Mouse (Mus musculus): ENCODE data around the gene Sema4g.
"Not testable (repeated sequence)": the region's sequence is repeated elsewhere in the genome, so short reads cannot be mapped to it uniquely, and the experiment has no call there.

Sema4g gene

DNA sequence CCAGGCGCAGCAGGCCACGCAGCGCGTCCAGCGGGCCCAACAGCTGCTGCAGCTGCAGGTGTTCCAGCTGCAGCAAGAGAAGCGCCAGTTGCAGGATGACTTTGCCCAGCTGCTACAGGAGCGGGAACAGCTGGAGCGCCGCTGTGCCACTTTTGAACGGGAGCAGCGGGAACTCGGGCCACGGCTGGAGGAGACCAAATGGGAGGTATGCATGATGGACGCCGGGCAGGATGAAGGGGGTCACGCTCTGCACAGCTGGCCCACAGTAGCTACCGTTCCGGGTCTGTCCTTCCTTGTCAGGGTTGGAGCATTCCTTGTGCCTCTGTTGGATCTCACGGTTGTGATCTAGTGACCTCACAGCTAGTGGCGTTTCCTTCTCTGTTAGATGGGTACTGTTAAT is 35.9 kb downstream of the Sema4g start:
- no peak for DNase-seq (ENCODE audit: low spot score)

DNA sequence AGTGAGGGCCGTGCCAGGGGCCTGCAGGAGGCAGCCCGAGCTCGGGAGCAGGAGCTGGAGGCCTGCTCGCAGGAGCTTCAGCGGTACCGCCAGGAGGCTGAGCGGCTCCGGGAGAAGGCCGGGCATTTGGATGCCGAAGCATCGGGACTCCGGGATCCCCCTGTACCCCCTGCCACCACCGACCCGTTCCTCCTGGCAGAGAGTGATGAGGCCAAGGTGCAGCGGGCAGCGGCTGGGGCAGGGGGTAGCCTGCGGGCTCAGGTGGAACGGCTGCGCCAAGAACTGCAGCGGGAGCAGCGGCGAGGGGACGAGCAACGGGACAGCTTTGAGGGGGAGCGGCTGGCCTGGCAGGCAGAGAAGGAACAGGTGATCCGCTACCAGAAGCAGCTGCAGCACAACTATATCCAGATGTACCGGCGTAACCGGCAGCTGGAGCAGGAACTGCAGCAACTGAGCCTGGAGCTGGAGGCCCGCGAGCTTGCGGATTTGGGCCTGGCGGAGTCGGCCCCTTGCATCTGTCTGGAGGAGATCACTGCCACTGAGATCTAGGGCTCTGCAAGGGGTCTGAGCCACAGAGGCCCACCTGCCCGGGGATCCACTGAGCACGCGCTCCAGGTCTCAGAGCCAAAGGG is 37.2 kb downstream of the Sema4g start:
- DNase-seq (ENCODE audit: low spot score) = no peak

DNA sequence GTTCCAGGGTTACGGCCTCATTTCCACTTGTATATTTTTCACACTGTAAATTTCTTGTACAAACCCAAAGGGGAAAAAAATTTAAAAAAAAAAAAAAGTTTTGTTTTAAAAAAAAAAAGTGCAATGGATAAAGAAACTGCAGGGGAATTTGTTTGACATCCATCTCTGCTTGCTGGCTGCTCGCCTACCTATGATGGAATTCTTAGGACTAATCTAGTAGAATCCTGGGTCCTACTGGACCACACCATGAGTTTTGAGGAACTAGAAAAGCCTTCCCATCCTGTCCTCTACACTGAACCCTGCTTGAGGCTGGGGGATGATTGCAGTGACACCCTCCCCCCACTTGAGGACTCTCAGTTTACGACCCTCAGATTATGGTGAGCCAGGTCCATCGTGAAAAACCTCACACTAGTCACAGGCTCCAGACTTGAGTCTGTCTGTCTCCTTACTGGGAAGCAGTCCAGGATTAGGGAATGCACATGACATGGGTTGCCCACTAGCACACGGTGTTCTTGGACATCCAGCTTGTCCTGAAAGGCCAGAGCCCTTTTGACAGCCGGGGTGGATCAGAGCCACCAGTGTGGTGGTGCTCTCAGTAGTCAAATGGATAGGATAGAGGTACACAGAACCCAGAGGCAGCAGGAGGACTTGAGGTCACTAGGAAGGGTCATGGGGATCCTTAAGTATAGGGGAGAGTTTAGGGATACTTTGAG is 38.2 kb downstream of the Sema4g start:
- no peak for DNase-seq (ENCODE audit: low spot score)

DNA sequence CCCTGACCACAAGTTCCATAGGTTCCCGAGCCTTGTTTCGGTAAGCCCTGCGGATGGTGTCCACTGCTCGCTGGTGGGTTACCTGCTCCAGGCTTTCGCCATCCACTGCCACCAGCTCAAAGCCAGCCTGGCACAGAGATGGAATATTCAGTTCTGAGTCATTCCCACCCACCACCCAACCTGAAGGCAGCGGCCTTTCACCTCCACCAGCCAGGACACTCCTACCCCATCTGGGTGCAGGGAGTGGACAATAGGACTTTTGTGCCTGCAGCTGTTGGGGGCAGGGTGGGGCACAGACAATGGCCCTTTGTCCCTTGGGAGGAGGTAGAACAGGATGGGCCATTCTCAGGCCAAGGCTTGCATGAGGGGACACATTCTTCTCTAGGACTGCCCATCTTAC is 38.9 kb downstream of the Sema4g start:
- DNase-seq (ENCODE audit: low spot score) = no peak

DNA sequence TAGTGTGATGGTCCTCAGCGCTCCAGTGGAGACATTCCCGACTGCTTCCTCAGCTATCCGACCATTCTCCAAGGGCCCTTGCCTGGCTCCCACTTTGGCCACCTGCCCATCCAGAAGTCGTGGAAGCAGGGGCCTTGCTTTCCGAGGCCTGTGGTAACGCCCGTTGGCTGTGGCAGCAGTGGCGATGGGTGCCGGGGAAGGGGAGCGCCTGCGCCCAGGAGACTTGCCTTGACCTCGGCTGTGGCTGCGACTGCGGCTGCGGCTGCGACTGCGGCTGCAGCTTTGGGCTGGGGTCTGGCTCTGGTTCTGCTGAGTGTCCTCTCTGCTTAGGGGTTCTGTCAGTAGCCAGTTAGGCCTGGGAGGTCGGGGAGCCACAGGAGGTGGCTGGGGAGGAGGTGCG is 39.8 kb downstream of the Sema4g start:
- no peak for DNase-seq (ENCODE audit: low spot score)

DNA sequence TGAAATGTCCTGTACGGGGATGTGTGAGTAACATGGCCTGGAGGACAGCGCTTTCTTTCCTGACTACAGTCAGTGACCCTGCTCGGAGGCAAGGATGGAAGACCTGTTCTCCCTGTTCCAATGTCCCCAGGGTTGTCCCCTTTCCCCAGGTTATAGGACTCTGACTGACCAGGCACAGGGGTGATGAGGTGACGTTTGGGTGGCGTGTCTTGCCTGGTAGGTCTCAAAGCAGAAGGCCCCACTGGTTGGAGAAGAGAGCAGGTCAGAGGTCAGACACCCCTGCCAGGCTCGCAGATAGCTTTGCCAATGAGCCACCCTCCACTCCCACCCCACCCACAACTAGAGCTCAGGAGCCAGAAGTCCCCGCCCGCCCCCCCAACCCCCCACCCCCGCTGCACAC is 40.7 kb downstream of the Sema4g start:
- no peak for DNase-seq (ENCODE audit: low spot score)

DNA sequence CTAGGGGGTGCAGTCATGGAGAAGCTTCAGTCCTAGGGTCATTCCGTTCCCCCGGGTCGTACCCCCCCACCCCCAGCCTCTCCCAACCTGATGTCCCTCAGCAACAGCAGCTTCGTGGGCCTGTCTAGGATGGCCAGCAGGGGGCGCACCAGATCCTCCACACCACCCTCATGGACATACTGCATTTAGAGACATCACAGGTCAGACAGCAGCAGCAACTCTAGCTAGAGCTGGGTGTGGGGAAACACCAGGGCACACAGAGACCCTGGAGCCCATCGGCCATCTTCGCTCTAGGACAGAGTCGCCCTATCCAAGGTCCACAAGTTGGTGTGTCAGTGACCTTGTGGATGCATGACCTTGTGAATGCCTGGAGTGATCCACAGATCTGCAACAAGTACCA is 41.2 kb downstream of the Sema4g start:
- no peak for DNase-seq (ENCODE audit: low spot score)

DNA sequence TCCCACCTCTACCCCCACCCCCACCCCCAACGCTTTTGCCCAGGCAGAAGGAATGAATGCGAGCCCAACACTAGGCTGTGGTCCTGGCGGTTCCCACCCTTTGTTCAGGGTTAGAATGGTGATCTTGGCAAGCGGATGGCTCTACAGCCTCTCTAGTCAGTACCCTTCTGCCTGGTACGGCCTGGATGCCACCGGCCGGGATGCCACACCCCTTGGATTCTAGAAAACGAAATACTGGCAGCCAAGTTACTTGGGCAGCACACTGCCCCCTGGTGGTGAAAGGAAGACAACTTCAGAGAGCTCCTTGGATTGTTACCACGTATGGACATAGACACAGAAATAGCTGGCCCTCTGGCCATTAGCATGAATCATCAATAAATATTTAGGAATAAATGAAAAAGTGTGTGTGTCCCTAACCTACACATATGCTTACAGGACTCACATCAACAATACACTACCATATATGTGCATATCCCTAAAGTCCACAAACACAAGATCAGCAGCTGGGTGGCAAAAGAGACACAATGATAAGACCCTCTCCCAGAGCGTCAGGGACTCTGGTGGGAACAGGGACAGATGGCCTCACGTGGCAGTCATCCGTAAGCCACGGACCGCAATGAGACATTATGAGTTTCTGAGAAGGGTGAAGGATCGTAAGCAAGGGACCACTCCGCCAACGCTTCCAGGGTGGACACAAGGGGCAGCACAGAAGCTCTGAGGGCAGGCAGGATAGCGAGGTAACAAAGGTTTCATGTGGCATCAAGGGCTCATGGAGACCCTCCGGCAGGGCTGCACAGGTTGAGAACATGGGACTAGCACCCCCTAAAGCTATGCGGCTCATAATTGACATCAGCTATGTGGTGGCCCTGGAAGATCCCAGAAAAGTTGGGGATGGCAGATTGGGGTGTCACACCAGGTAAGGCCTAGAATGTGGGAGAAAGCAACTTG is 42.1 kb downstream of the Sema4g start:
- no peak for DNase-seq (ENCODE audit: low spot score)

DNA sequence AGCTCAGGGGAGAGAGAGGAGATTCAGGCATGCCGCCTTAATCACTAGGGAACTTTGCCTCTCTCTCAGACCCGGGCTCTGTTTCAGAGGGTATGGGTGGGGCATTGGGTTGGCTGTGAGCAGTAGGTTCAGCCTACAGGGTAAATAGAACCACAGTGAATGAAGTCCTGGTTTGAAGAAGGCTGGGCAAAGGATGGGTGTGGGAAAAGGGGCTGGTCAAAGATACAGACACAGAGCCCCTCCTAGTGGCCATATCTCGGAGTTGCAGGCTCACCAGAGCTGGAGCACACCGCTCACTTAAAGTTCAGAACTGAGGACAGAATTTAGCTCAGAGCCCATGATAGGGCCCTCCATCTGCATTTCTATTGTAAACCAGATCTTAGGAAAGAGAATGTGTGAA is 42.9 kb downstream of the Sema4g start:
- no peak for DNase-seq (ENCODE audit: low spot score)

DNA sequence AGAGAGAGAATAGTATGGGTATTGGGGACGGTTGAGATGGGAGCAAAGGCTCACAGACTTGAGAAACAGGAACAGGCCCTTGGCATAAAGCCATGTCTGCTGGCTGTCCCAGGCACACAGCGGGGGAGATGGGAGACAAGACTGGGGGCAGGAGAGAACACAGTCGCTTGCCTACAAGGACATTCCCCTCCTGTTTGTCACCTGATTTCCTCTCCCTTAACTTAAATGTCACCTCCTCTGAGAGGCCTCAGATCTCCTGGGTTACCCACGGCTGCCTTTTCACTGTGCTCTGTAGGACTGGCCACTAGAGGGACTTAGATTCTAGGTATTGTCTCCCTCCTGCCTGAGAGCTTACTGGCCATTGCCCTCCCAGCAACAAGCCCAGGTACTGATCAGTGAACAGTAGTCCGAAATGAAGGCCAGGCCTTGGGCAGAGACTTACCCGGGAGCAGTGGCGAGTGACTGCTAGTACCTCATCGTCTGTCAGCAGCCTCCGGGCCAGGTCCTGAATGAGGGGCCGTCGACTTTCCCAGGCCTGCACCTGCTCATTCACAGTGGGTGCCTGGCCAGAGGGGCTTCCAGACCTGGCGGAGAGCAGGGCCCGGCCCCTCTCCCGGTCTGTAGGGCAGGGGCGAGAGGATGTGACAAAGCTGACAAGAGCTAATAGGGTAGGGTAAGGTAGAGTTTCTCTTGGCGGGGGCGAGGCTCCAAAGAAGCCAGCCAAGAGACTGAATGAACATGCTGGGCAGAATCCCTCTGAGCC is 43.9 kb downstream of the Sema4g start:
- no peak for DNase-seq (ENCODE audit: low spot score)

DNA sequence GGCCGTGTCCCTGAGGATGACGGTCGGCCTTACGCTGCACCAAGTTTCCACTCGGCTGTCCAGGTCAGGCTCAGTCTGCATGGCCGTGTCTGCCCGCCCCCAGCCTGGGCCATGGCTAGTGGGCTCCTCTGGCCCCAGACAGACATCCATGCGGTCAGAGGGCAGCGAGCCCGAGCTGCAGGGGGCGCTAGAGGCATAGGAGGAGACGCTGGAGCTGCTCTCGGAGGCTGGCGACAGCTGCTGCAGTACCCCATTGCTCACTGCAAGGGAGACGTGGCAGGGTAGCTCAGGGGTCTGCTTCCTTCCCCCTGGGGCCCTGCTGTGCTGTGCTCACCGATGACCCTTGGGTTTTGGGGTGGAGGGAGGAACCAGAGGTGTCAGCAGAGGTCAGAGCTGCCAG is 48.0 kb downstream of the Sema4g start:
- no peak for DNase-seq (ENCODE audit: low spot score)

DNA sequence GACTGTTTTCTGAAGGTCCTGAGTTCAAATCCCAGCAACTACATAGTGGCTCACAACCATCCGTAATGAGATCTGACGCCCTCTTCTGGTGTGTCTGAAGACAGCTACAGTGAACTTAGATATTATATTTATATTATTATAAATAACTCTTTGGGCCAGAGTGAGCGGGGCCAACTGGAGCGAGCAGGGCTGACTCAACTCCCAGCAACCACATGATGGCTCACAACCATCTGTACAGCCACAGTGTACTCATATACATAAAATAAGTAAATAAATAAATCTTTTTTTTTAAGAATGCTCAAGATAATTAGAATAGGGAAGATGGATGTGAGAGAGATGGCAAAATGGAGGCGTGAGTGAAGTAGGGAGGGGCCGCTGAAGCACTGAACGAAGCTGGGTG is 49.3 kb downstream of the Sema4g start:
- not testable (repeated sequence) for DNase-seq (ENCODE audit: low spot score)

DNA sequence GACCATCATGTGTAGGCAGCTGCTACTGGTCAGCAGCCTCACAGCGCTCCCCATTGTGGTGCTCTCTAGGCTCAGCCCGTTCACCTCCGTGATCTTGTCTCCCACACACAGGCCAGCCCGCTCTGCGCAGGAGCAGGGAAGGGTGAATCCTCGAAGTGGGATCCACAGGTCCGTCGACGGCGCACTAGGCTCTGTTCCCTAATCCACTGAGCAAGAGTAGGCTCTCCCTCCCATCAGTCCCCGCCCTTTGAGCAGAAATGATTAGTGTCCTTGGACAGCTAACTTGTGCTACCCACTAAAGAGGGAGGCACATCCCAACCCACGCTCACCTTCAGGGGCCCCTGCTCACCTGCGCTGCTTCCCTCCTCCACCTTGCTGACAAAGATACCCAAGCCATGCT is 51.3 kb downstream of the Sema4g start:
- no peak for DNase-seq (ENCODE audit: low spot score)

DNA sequence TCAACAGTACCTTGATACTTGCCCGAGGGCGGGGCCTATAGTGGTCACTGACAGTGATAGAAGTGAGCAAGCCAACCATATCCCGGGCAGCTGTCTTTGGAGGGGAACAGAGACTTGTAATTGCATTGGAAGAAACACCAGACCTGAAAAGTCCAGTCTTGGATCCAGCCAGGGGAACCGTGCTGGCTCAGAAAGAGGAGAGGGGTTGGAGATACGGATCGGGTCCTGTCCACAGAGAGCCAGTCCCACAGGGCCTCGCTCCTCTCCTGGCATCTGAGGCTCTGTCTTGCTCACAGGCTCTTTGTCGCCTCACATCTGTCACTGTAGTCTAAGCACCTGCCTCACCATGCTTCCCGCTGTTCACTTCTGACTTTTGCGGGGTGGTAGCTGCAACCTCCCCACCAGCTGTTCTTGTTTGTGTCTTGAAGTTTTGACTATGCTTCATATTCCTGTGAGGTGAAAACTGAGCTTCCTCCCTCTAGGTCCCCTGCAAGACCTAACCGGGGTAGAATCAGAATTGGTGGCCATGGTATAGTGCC is 55.6 kb downstream of the Sema4g start:
- DNase-seq (ENCODE audit: low spot score) = no peak

DNA sequence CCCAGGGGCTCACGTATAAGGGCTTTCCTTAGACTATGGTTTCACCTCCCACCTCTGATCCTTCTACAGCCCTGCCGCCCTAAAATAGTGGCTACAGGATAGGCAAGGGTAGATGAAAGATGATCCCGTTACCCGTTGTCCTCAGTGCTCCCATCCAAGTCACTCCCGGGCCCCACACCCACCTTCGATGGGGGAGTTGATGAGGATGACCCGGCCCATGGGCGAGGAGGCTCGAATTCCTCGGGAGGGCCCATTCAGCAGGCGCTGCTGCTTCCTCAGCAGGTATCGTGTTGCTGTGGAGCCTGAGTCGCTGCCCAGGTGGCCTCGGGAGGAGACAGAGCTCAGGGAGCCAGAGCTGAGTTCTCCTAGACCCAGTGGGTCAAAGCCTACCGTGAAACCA is 56.3 kb downstream of the Sema4g start:
- DNase-seq (ENCODE audit: low spot score) = no peak

DNA sequence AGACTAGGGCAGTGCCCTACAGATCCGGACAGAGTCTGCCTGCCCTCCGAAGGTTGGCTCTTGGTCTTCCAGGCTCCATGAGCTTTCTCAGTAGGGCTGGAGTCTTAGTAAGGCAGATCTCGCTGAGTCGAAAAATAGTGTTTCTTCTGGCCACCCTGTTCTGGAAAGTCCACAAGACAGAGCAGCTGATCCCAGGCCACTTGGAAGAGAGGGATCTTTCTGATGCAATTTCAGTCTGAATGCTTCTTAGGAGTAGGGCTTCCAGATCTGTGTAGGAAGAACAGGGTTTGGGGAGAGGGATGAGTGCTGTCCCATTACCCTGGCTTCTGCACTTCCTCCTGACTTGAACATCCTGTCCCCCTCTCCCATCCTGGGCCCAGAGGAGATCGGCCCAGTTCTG is 56.8 kb downstream of the Sema4g start, which contains the start of gene Pdzd7:
Pdzd7 (minus strand) TSS at position 67 of the 400 bp plus-strand sequence.
- DNase-seq (ENCODE audit: low spot score) = no peak

DNA sequence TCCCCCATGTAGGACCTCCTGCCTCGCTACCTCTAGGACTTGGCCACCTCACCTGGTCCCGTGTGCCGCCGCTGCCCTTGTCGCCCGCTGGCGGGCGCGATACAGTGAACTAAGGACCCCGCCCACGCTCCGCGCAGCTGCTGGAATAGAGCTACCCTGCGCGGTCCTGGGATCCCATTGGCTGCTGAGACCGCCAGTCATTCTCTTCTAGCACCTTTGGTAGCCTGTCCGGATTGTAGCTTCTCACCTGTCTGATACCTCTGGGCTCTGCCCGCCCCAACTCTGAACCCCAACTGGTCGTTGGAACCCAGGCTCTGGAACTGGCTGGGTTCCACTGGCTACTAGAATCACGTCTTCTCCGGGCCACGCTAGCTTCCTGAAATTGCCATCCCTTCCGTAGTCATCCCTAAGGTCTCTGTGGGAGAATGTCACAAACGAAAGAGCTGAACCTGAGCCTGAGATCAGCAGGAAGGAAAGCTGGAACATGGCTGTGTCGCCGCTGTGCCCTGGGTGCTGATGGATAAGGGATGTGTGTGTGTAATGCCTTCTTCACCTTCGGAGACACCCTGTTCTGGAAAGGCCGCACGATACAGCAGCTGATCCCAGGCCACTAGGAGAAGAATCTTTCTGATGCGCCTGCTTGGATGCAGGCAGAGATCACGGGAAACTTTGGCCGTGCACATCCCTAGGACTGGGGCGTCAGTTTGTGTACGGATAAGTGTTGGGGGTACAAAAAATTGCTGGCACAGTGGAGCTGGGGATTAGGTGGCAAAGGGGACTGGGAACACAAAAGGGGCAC is 57.8 kb downstream of the Sema4g start:
- peak; percentile 60 for DNase-seq (ENCODE audit: low spot score)

DNA sequence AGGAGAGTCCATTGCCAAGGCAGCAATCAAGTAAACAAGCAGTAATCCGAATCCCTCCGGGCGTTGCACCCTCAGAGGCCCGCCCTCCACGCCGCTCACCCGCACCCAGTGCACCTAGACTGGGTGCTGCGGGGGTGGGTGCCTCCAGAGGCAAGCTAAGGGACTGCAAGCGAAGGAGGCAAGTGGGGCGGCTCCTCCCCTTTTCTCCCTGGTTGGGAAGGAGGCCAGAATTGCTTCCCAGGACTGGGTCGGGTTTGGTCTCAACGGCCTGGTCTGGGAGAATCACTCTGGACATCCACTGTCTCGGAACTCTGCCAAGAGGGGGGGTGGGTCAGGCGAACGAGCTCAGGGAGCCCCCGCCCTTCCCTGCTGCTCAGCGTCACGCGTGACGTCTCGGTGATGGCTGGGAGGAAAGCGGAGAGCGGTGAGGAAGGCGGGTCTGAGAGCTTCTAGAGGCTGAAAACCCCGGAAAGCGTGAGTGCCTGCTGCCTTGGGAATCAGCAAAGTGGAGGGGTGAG is 58.6 kb downstream of the Sema4g start, which contains the start of gene Sfxn3:
Sfxn3 (plus strand) TSS at position 87 of the 518 bp plus-strand sequence.
- peak; percentile 80 for DNase-seq (ENCODE audit: low spot score)

DNA sequence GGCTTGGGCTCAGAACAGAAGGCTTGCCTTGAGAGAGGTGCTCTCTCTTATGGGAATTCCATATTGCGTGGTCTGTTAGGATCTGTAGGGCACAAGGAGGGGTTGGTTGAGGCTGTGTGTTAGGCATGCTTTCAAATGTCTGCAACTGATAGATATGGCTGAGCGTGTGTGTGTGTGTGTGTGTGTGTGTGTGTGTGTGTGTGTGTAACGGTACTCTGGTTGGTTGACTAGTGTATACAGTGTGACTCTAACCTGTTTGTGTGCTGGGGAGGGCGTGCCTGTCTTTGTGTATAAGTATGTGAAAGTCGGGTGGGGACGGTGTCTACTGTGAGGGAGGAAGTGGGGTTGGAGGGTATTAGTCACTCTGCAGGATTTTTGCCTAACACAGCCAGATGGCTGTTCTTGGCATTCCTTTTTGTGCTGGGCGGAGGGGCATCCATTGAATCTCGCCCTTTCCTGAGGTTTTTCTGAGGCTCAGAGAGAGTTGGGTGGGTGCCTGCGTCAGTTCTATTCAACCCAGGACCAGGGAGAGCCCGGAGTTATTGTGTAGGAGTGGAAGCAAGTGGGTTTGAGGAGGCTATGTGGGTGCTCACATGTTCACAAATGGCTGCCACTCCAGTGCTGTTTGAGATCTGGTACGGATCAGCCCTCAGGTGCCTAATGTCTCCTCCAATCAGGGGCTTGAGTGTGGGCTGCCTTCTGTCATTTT is 59.2 kb downstream of the Sema4g start:
- DNase-seq (ENCODE audit: low spot score) = peak; percentile 75

All from layer of hippocampus, adult 9-10 months (tissue).